Mouse (Mus musculus) MEL (cell line): Measurements from ENCODE around the gene Retn. TPM values are rescaled to one million over a fixed set of nuclear protein-coding genes. Genes with fewer than 3 reads are reported as not detected.

Experiments
- DNase-seq: peaks from one replicate; pipeline ENCODE4 v3.0.0; 2011; ENCODE audit warnings: low read depth, low spot score
- H3K27ac ChIP-seq: 2 replicates; pipeline ENCODE4 v1.5.1; 2012; ENCODE audit warnings: low read depth, mild to moderate bottlenecking, control low read depth, low read length, moderate library complexity; ENCODE audit not compliant: control insufficient read depth
- H3K27me3 ChIP-seq, 2 experiments: fragments of 150-350 bp in 1 of 2; sonication (generic) in 1 of 2; 2 replicates each; pipeline ENCODE4 v1.6.1; 2012; ENCODE audit warnings: low read length in 2 of 2, mild to moderate bottlenecking in 2 of 2, improper control_type of control experiment in 1 of 2, moderate library complexity in 1 of 2; ENCODE audit not compliant: insufficient read depth in 2 of 2, control insufficient read depth in 1 of 2
- H3K36me3 ChIP-seq, 2 experiments: 2 replicates each; pipeline ENCODE4 v1.6.1; 2012 to 2014; ENCODE audit warnings: low read length in 2 of 2, improper control_type of control experiment in 1 of 2, inconsistent platforms in 1 of 2, mild to moderate bottlenecking in 1 of 2; ENCODE audit not compliant: insufficient read depth in 2 of 2, control insufficient read depth in 1 of 2
- H3K4me1 ChIP-seq, 2 experiments: fragments of 150-350 bp in 1 of 2; sonication (generic) in 1 of 2; 2 replicates each; pipeline ENCODE4 v1.6.1; 2012; ENCODE audit warnings: low read length in 2 of 2, improper control_type of control experiment in 1 of 2, mild to moderate bottlenecking in 1 of 2; ENCODE audit not compliant: insufficient read depth in 2 of 2, control insufficient read depth in 1 of 2
- H3K4me3 ChIP-seq, 2 experiments: fragments of 150-350 bp in 1 of 2; sonication (generic) in 1 of 2; 2 replicates each; pipeline ENCODE4 v1.5.1; 2012; ENCODE audit warnings: low read depth in 2 of 2, low read length in 2 of 2, mild to moderate bottlenecking in 2 of 2, moderate library complexity in 2 of 2, control low read depth in 1 of 2, improper control_type of control experiment in 1 of 2; ENCODE audit not compliant: control insufficient read depth in 1 of 2, insufficient read depth in 1 of 2
- H3K79me2 ChIP-seq: 2 replicates; pipeline ENCODE4 v1.6.1; 2012; ENCODE audit warnings: mild to moderate bottlenecking, low read length, moderate library complexity; ENCODE audit not compliant: control insufficient read depth, poor library complexity, insufficient read depth
- H3K9ac ChIP-seq: 2 replicates; pipeline ENCODE4 v1.6.1; 2012; ENCODE audit warnings: low read depth, mild to moderate bottlenecking, control low read depth, low read length, moderate library complexity; ENCODE audit not compliant: control insufficient read depth, poor library complexity, severe bottlenecking
- H3K9me3 ChIP-seq: fragments of 150-350 bp; sonication (generic); replicated peaks from 2 replicates; pipeline ENCODE4 v1.6.1; 2012; ENCODE audit warnings: mild to moderate bottlenecking, low read length, improper control_type of control experiment, moderate library complexity; ENCODE audit not compliant: insufficient read depth
- BHLHE40 ChIP-seq: IDR thresholded peaks from 2 replicates; pipeline ENCODE4 v1.6.1; 2012; ENCODE audit warnings: low read depth, mild to moderate bottlenecking, inconsistent platforms, low read length, improper control_type of control experiment, borderline replicate concordance
- CHD1 ChIP-seq: IDR thresholded peaks from 2 replicates; pipeline ENCODE4 v1.6.1; 2012; ENCODE audit warnings: low read depth, mild to moderate bottlenecking, inconsistent platforms, low read length, improper control_type of control experiment
- CTCF ChIP-seq, 3 experiments: IDR thresholded peaks in 2 of 3; conservative IDR thresholded peaks in 1 of 3; 2 replicates each; pipeline ENCODE4 v1.5.1; 2011 to 2012; ENCODE audit warnings: low read length in 3 of 3, low read depth in 2 of 3, mild to moderate bottlenecking in 2 of 3, improper control_type of control experiment in 1 of 3, inconsistent platforms in 1 of 3, mixed read lengths in 1 of 3, moderate library complexity in 1 of 3; ENCODE audit not compliant: control insufficient read depth in 1 of 3, insufficient read depth in 1 of 3, poor library complexity in 1 of 3, severe bottlenecking in 1 of 3
- ETS1 ChIP-seq: IDR thresholded peaks from 2 replicates; pipeline ENCODE4 v1.6.1; 2012; ENCODE audit warnings: low read depth, mild to moderate bottlenecking, inconsistent platforms, low read length, improper control_type of control experiment, moderate library complexity
- HCFC1 ChIP-seq: IDR thresholded peaks from 2 replicates; pipeline ENCODE4 v1.6.1; 2012; ENCODE audit warnings: low read depth, mild to moderate bottlenecking, inconsistent platforms, low read length, improper control_type of control experiment, moderate library complexity
- MAX ChIP-seq: IDR thresholded peaks from 2 replicates; pipeline ENCODE4 v1.6.1; 2011; ENCODE audit warnings: low read length, improper control_type of control experiment
- NRF1 ChIP-seq: IDR thresholded peaks from 2 replicates; pipeline ENCODE4 v1.6.1; 2014; ENCODE audit warnings: low read depth, mild to moderate bottlenecking, inconsistent platforms, low read length, improper control_type of control experiment, moderate library complexity; ENCODE audit not compliant: poor library complexity, insufficient read depth, severe bottlenecking
- POLR2AphosphoS2 ChIP-seq: IDR thresholded peaks from 2 replicates; pipeline ENCODE4 v1.6.1; 2011; ENCODE audit warnings: low read length, improper control_type of control experiment
- POLR2AphosphoS5 ChIP-seq: IDR thresholded peaks from 2 replicates; pipeline ENCODE4 v1.6.1; 2012; ENCODE audit warnings: low read depth, borderline replicate concordance, mild to moderate bottlenecking, inconsistent platforms, low read length, moderate library complexity, mixed read lengths
- SMC3 ChIP-seq: IDR thresholded peaks from 2 replicates; pipeline ENCODE4 v1.6.1; 2011; ENCODE audit warnings: low read depth, low read length, improper control_type of control experiment
- TAL1 ChIP-seq: IDR thresholded peaks from 2 replicates; pipeline ENCODE4 v1.6.1; 2012; ENCODE audit warnings: mild to moderate bottlenecking, inconsistent platforms, low read length, moderate library complexity, mixed read lengths
- UBTF ChIP-seq: IDR thresholded peaks from 2 replicates; pipeline ENCODE4 v1.6.1; 2012; ENCODE audit warnings: low read depth, mild to moderate bottlenecking, inconsistent platforms, low read length, improper control_type of control experiment, moderate library complexity, borderline replicate concordance; ENCODE audit not compliant: insufficient read depth
- ZC3H11A ChIP-seq: IDR thresholded peaks from 2 replicates; pipeline ENCODE4 v1.6.1; 2012; ENCODE audit warnings: low read depth, mild to moderate bottlenecking, inconsistent platforms, low read length, improper control_type of control experiment
- ZKSCAN1 ChIP-seq: IDR thresholded peaks from 2 replicates; pipeline ENCODE4 v1.6.1; 2012; ENCODE audit warnings: low read depth, mild to moderate bottlenecking, inconsistent platforms, low read length, improper control_type of control experiment, moderate library complexity
- polyA plus RNA-seq, 2 experiments: library from polyadenylated mRNA; stranded (reverse) in 1 of 2; unstranded in 1 of 2; fragments of >175 nt in 1 of 2; fragments of >200 nt in 1 of 2; gene quantifications; 2 replicates each; pipeline versions ENCODE4 v1.2.1 to v1.2.4; 2012; ENCODE audit warnings: low replicate concordance in 2 of 2, low read depth in 1 of 2; ENCODE audit not compliant: insufficient read length in 2 of 2, insufficient read depth in 1 of 2, missing spikeins in 1 of 2
- total RNA-seq: library from RNA; depleted of rRNA; stranded (reverse); fragments of 300-350 nt; gene quantifications from 2 replicates; pipeline ENCODE4 v1.2.3, GENCODE M21; 2012

The Retn gene
- total and polyA plus RNA-seq, 3 experiments, result 0.23 to 1.1 TPM; not detected in 1

DNA sequence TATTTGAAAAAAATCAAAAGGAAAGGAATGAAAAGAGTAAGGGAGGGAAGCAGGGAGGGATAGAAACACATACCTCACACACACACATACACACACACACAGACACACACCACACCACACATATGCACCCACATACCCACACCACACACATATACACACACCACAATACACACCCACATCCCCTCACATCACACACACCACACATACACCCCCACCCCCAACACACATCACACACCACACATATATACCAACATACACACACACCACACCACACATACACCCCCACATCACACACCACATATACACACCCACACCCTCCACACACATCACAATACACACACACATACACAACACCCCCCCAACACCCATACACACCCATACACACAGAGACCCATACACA lies 29.0 kb downstream of the Retn start:
- Histone ChIP-seq H3K4me1 (no peaks in the 10 kb centered on the region), H3K9me3 (no peaks in the 10 kb centered on the region)

GRCm38 (mm10) chr8:3685422-3685821 lies 29.9 kb downstream of the Retn start:
- H3K36me3 ChIP-seq, result no peaks in the 10 kb centered on the region
- H3K27ac ChIP-seq, result no peak overlapping the region
- H3K9ac ChIP-seq, result no peak overlapping the region
- no peaks in the 10 kb centered on the region for H3K27me3 ChIP-seq
- H3K79me2 ChIP-seq, result no peaks in the 10 kb centered on the region
- H3K4me1 ChIP-seq, result no peaks in the 10 kb centered on the region
- DNase-seq, result no peak
- no peaks in the 10 kb centered on the region for H3K9me3 ChIP-seq
- no peak overlapping the region for H3K4me3 ChIP-seq
- TF ChIP-seq UBTF (no peak), BHLHE40 (no peak), NRF1 (no peak), HCFC1 (no peak), CHD1 (no peak), ETS1 (no peak), TAL1 (no peak), MAX (no peak)
- TF ChIP-seq, all 39 proteins: peak for 0

More for the DNA sequence above, 29.0 kb downstream of the Retn start:
- Histone ChIP-seq H3K27me3 (no peaks in the 10 kb centered on the region), H3K79me2 (peaks cover under 1% of the 10 kb centered on the region; the same call in 1 of the 2 replicates), H3K9ac (no peak overlapping the region), H3K27ac (no peak overlapping the region), H3K4me3 (no peak overlapping the region), H3K36me3 (0 out of 4 replicates have a peak, but pooled peaks cover 0 to 2% of the 10 kb centered on the region in 2 experiments)
- DNase-seq, result no peak
- TF ChIP-seq ZKSCAN1, result no peak
- peak; percentile 55; the same call in 1 of the 2 replicates for TF ChIP-seq POLR2AphosphoS2
- TF ChIP-seq POLR2AphosphoS5, result peak; percentile 74; the same call in 1 of the 2 replicates

- Histone ChIP-seq H3K4me1 (no peaks in the 10 kb centered on the region), H3K27ac (no peak overlapping the region), H3K27me3 (no peaks in the 10 kb centered on the region), H3K4me3 (no peak overlapping the region), H3K79me2 (no peaks in the 10 kb centered on the region)
- peak; percentile 12 to 29 (median 17); a peak in 2 of 6 replicates for TF ChIP-seq CTCF (IDR thresholded peaks at IDR 0.05 in 2 of 3, conservative IDR thresholded peaks at IDR 0.05 in 1 of 3; ENCODE audit: control insufficient read depth in 1 of 3, insufficient read depth in 1 of 3, low read depth in 2 of 3, low read length in 3 of 3, poor library complexity in 1 of 3, severe bottlenecking in 1 of 3)
- no peak for TF ChIP-seq ZC3H11A
- TF ChIP-seq HCFC1, result no peak
- TF ChIP-seq SMC3, result peak; percentile 25; the same call in 1 of the 2 replicates
- TF ChIP-seq, all 39 proteins: peak for 2
- DNase-seq, result no peak
- Histone ChIP-seq H3K36me3 (no peaks in the 10 kb centered on the region), H3K9me3 (no peaks in the 10 kb centered on the region), H3K9ac (no peak overlapping the region)
Measured at GRCm38 (mm10) chr8:3687537-3687936, 32.0 kb downstream of the Retn start.
